Mouse (Mus musculus) midbrain, postnatal 0 days (tissue): ENCODE measurements around the gene B230219D22Rik. TPM values are rescaled to one million over a fixed set of nuclear protein-coding genes. Genes with fewer than 3 reads are reported as not detected.
A peak's percentile ranks its signal among the peaks of the same experiment; 100 is the strongest.

ENCODE experiments used
- ATAC-seq: fragments of 200-750 bp; cut with Nextera tagmentation; 2 replicates; pipeline ENCODE4 v1.8.0; 2017; ENCODE audit warnings: moderate number of reproducible peaks, mild to moderate bottlenecking, moderate TSS enrichment, moderate library complexity; ENCODE audit not compliant: low FRiP score
- DNase-seq: peaks from one replicate; pipeline ENCODE4 v3.0.0-alpha.2; 2015; ENCODE audit warnings: low spot score
- H3K27ac ChIP-seq: fragments of 300-500 bp; sonication (generic); 2 replicates; pipeline ENCODE4 v1.5.1; 2014; ENCODE audit warnings: low read depth, mild to moderate bottlenecking, low read length, mixed read lengths
- H3K27me3 ChIP-seq: fragments of 300-500 bp; sonication (generic); 2 replicates; pipeline ENCODE4 v1.6.1; 2014; ENCODE audit warnings: low read length, control low read depth, mixed read lengths; ENCODE audit not compliant: insufficient read depth
- H3K36me3 ChIP-seq: fragments of 300-500 bp; sonication (generic); 2 replicates; pipeline ENCODE4 v1.6.1; 2014; ENCODE audit warnings: low read length, control low read depth, mixed read lengths; ENCODE audit not compliant: insufficient read depth
- H3K4me1 ChIP-seq: fragments of 300-500 bp; sonication (generic); 2 replicates; pipeline ENCODE4 v1.6.1; 2014; ENCODE audit warnings: mild to moderate bottlenecking, control low read depth, antibody characterized with exemption, low read length, mixed read lengths; ENCODE audit not compliant: insufficient read depth
- H3K4me2 ChIP-seq: fragments of 300-500 bp; sonication (generic); 2 replicates; pipeline ENCODE4 v1.6.1; 2014; ENCODE audit warnings: low read depth, mild to moderate bottlenecking, low read length, mixed read lengths; ENCODE audit not compliant: poor library complexity, severe bottlenecking
- H3K4me3 ChIP-seq: fragments of 300-500 bp; sonication (generic); 2 replicates; pipeline ENCODE4 v1.5.1; 2014; ENCODE audit warnings: low read depth, mild to moderate bottlenecking, low read length, moderate library complexity
- H3K9ac ChIP-seq: fragments of 300-500 bp; sonication (generic); replicated peaks from 2 replicates; pipeline ENCODE4 v1.6.1; 2014; ENCODE audit warnings: mild to moderate bottlenecking, low read length, moderate library complexity, mixed read lengths; ENCODE audit not compliant: poor library complexity, severe bottlenecking
- H3K9me3 ChIP-seq: fragments of 300-500 bp; sonication (generic); 2 replicates; pipeline ENCODE4 v1.6.1; 2016; ENCODE audit warnings: low read length, control low read depth
- CTCF ChIP-seq: IDR thresholded peaks from 2 replicates; pipeline ENCODE4 v1.5.1; 2016; ENCODE audit warnings: antibody characterized with exemption, mild to moderate bottlenecking
- WGBS: fragments of 180-500 bp; shearing (Covaris S2); extraction: QIAGEN DNeasy Blood & Tissue Kit; methylation state at CpG from one replicate; pipeline ENCODE4 v1.1.7; 2014; 5-methylcytosine and 5-hydroxymethylcytosine counted together
- polyA plus RNA-seq: library from polyadenylated mRNA; unstranded; fragments of >200 nt; fragmentation: Nextera tagmentation; extraction: Ambion mirVana; gene quantifications from 2 replicates; pipeline ENCODE4 v1.2.1, GENCODE M21; 2015
- total RNA-seq: library from RNA; depleted of rRNA; stranded (reverse); fragments of >200 nt; gene quantifications from 2 replicates; pipeline ENCODE4 v1.2.3, GENCODE M21; 2014

Gene B230219D22Rik
- total and polyA plus RNA-seq, 2 experiments from 2014 or later, result 62.8 to 164 TPM

DNA sequence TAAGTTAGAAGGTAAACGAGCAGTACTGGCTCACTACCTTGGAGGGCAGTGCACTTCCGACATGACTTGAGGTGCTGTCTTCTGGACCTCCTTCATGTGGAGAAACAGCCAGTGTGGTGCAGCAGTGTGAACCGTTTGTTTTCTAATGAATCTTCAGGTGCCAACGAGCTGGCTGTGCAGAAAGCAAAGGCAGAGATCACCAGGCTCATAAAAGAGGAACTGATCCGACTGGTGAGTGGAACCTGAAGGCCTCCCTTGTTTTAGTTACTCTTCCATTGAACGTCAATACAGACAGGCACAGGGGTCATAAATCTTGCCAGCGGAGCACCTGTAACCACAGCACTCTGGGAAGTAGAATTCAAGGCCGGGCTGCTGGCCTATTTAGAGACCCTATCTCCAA lies 15.6 kb upstream of the B230219D22Rik start:
- H3K4me1 ChIP-seq, result no peaks in the 10 kb centered on the region
- no peak overlapping the region for H3K27ac ChIP-seq
- WGBS, result 90% methylated on average over 8 of the region's 8 CpGs
- H3K27me3 ChIP-seq, result no peaks in the 10 kb centered on the region
- H3K4me3 ChIP-seq, result no peak overlapping the region
- TF ChIP-seq CTCF, result no peak
- H3K36me3 ChIP-seq, result peaks cover 73% of the 10 kb centered on the region
- ATAC-seq, result no peak
- no peaks in the 10 kb centered on the region for H3K9me3 ChIP-seq
- no peak for DNase-seq
- H3K9ac ChIP-seq, result no peak overlapping the region
- H3K4me2 ChIP-seq, result no peak overlapping the region

DNA sequence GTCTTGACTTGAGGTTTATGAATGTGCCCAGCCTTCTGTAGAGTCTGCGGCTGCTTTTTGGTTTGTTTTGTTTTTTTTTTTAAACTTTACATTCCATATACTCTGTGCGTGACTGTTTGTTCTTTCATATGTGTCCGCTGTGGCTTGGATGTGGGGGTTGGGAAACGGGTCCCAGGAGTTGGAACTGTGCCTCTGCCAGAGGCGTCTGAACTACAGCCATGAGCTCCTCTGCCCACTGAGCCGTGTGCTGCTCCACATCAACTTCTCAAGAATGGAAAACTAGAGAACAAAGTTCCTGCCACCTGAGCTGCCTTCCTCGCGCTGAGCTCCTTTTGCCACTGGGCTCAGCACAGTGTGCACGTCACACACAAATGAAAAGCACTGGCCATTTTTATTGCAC lies 10.7 kb upstream of the B230219D22Rik start:
- peaks cover 35% of the 10 kb centered on the region for H3K36me3 ChIP-seq
- H3K9ac ChIP-seq, result no peak overlapping the region
- ATAC-seq (no peak), DNase-seq (no peak)
- H3K4me1 ChIP-seq, result no peaks in the 10 kb centered on the region
- H3K4me3 ChIP-seq, result no peak overlapping the region
- 89% methylated on average over 9 of the region's 9 CpGs for WGBS
- no peak overlapping the region for H3K27ac ChIP-seq
- no peak overlapping the region for H3K4me2 ChIP-seq
- TF ChIP-seq CTCF, result no peak
- no peaks in the 10 kb centered on the region for H3K9me3 ChIP-seq
- H3K27me3 ChIP-seq, result no peaks in the 10 kb centered on the region

DNA sequence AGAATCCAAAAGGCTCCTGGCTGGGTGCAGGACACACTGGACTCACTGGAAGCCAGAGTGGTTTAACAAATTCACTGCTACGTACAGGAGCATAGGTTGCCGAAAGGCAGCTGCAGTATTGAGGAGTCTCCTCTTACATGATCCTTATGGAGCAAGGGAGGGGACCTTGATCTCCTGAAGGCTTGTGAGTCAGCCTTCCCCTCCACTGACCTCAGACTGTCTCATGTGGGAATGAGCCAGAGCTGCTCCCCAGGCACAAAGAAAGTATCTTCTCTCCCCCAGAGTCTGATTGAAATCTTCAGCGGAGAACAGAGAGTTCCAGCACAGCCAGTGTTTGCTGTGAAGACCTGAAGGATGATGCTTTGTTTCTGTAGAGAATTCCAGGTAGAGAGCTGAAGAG lies 9.3 kb upstream of the B230219D22Rik start:
- WGBS, result 90% methylated on average over 3 of the region's 3 CpGs
- Histone ChIP-seq H3K9me3 (no peaks in the 10 kb centered on the region), H3K9ac (no peak overlapping the region), H3K27ac (no peak overlapping the region), H3K4me1 (no peaks in the 10 kb centered on the region), H3K4me2 (no peak overlapping the region), H3K27me3 (no peaks in the 10 kb centered on the region), H3K36me3 (peaks cover 22% of the 10 kb centered on the region; the same call in 1 of the 2 replicates), H3K4me3 (no peak overlapping the region)
- DNase-seq (no peak), ATAC-seq (no peak)
- TF ChIP-seq CTCF, result no peak

DNA sequence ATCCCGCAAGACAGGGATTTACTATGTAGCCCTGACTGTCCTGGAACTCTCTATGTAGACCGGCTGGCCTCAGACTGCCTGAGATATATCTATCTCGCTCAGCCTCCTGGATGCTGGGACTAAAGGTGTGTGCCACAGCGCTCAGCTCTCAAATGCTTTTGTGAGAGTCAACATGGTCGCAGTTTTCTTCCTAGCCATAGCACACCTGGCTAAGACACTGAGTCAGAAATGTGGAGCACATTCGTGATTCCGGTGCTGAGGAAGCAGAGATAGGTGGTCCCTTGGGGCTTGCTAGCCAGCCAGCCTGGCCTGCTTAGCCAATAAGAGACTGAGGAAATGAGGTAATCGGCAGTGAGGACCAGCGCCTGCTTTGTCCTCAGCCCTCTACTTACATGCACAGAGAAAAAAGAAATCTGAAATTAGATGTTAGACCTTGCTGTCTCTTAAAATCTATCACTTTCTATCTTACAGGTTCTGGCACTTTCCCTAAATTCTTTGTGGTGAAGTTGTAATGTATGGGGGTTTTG lies 6.8 kb upstream of the B230219D22Rik start:
- Histone ChIP-seq H3K4me1 (no peaks in the 10 kb centered on the region), H3K27ac (peak overlapping the region; percentile 55), H3K9ac (no peak overlapping the region), H3K36me3 (no peaks in the 10 kb centered on the region), H3K4me3 (no peak overlapping the region), H3K4me2 (no peak overlapping the region), H3K9me3 (no peaks in the 10 kb centered on the region), H3K27me3 (no peaks in the 10 kb centered on the region)
- 66% methylated on average over 9 of the region's 9 CpGs for WGBS
- peak; percentile 52; the same call in 1 of the 2 replicates for ATAC-seq
- TF ChIP-seq CTCF, result no peak
- DNase-seq, result peak; percentile 68

DNA sequence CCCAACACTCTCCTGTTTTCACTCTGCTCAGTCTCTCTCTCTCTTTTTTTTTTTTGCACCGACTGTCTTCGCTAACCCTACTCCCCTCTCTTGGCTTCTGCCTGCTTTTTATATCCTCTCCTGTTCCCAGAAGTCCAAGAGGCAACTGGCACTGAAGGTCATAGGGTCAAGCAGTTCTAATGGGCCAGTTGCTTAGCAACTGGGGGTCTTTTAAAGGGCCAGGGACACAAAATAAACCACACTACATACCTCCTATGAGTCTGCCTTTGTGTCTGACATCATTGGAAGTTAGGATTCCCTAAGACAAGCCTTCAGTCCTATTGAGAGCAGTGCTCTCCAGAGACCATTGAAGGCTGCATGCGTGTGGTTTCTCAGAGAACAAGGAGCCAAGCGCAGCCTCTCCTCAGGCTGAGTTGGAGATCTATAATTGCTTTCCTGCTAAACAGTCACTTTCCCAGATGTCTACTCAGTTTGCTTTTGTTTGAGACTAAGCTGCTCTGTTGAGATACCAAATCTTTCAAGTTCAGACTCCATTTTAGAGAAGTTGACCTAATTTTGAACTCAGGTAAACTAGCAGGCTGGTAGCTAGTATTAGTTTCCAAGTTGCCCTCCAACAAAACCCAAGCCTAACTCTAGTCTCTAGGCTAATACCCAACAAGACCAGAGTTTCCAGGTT lies 4.9 kb upstream of the B230219D22Rik start:
- H3K4me2 ChIP-seq, result no peak overlapping the region
- TF ChIP-seq CTCF, result no peak
- no peak overlapping the region for H3K27ac ChIP-seq
- H3K9ac ChIP-seq, result no peak overlapping the region; the same call in 1 of the 2 replicates
- no peaks in the 10 kb centered on the region for H3K4me1 ChIP-seq
- no peak overlapping the region for H3K4me3 ChIP-seq
- 17% methylated on average over 4 of the region's 4 CpGs for WGBS
- no peaks in the 10 kb centered on the region for H3K36me3 ChIP-seq
- ATAC-seq (no peak), DNase-seq (no peak)
- H3K27me3 ChIP-seq, result no peaks in the 10 kb centered on the region
- H3K9me3 ChIP-seq, result no peaks in the 10 kb centered on the region

DNA sequence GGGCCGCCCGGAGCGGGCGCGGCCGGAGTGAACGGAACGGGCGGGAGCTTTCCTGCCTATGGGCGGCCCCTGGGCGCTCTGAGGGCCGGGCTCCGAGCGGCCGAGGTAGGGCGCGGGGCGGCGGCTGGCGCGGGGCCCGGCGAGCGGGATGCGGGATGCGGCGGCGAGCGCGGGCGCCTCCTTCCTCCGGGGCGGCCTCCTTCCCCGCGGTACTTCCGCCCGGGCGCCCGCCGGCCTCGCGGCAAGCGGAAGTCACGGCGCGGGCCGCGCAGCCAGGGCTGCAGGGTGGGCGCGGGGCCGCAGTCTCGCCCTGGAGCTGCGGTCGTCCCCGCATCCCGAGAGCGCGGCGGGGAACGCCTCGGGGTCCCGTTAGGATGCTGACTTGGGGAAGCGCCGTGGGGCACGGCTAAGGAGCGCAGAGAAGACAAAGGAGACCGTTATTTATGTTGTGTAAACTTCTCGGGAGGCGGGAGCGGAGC lies 358 bp downstream of the B230219D22Rik start:
- under 1% methylated on average over 38 of the region's 70 CpGs for WGBS
- peak overlapping the region; percentile 71 for H3K4me2 ChIP-seq
- ATAC-seq, result peak; percentile 77
- no peak for TF ChIP-seq CTCF
- H3K36me3 ChIP-seq, result no peaks in the 10 kb centered on the region
- H3K4me1 ChIP-seq, result peaks cover 11% of the 10 kb centered on the region
- peak; percentile 12 for DNase-seq
- H3K4me3 ChIP-seq, result peak overlapping the region; percentile 96
- H3K9ac ChIP-seq, result peak overlapping the region; percentile 100
- no peaks in the 10 kb centered on the region for H3K9me3 ChIP-seq
- peak overlapping the region; percentile 98 for H3K27ac ChIP-seq
- H3K27me3 ChIP-seq, result no peaks in the 10 kb centered on the region
